Mouse (Mus musculus): ENCODE data around the gene Tgoln1. TPM values are rescaled to one million over a fixed set of nuclear protein-coding genes. Genes with fewer than 3 reads are reported as not detected.
A peak's percentile ranks its signal among the peaks of the same experiment; 100 is the strongest.

The Tgoln1 gene
- polyA plus RNA-seq, 1 experiment from 2014 or later: 120 TPM

GRCm38 (mm10) chr6:72567508-72567907 is 49.3 kb downstream of the Tgoln1 start:
- TF ChIP-seq CTCF (IDR thresholded peaks at IDR 0.05) (no peak), EP300 (IDR thresholded peaks at IDR 0.05) (no peak)
- H3K4me1 ChIP-seq (ENCODE audit: insufficient read depth, low read depth, low read length): no peaks in the 10 kb centered on the region
- H3K27me3 ChIP-seq (replicated peaks; ENCODE audit: insufficient read depth, low read length): no peaks in the 10 kb centered on the region
- H3K9ac ChIP-seq (replicated peaks; ENCODE audit: low read depth): no peak overlapping the region
- DNase-seq (ENCODE audit: low spot score) (no peak), ATAC-seq (no peak)
- H3K36me3 ChIP-seq (ENCODE audit: insufficient read depth, low read length): no peaks in the 10 kb centered on the region; the same call in 1 of the 2 replicates
- 64% methylated on average over 5 of the region's 5 CpGs for WGBS
- no peak overlapping the region for H3K4me2 ChIP-seq (replicated peaks; ENCODE audit: low read depth, low read length)
- H3K27ac ChIP-seq (ENCODE audit: low read length): no peak overlapping the region
- H3K9me3 ChIP-seq (ENCODE audit: low read length): no peaks in the 10 kb centered on the region
- H3K4me3 ChIP-seq (ENCODE audit: low read depth, low read length): no peak overlapping the region

- Histone ChIP-seq H3K4me2 (replicated peaks; ENCODE audit: low read depth, low read length) (0 out of 2 replicates have a peak overlapping the region, but pooled peaks have one; percentile 17), H3K9ac (replicated peaks; ENCODE audit: low read depth) (no peak overlapping the region), H3K9me3 (ENCODE audit: low read length) (no peaks in the 10 kb centered on the region), H3K4me3 (ENCODE audit: low read depth, low read length) (no peak overlapping the region), H3K27ac (ENCODE audit: low read length) (no peak overlapping the region), H3K36me3 (ENCODE audit: insufficient read depth, low read length) (no peaks in the 10 kb centered on the region; the same call in 1 of the 2 replicates), H3K4me1 (ENCODE audit: insufficient read depth, low read depth, low read length) (no peaks in the 10 kb centered on the region), H3K27me3 (replicated peaks; ENCODE audit: insufficient read depth, low read length) (no peaks in the 10 kb centered on the region)
- ATAC-seq (peak; percentile 80), DNase-seq (ENCODE audit: low spot score) (peak; percentile 91)
- WGBS: 3% methylated on average over 4 of the region's 4 CpGs
- no peak for TF ChIP-seq EP300 (IDR thresholded peaks at IDR 0.05)
- peak; percentile 95 for TF ChIP-seq CTCF (IDR thresholded peaks at IDR 0.05)
Measured at GRCm38 (mm10) chr6:72566044-72566443, 50.8 kb downstream of the Tgoln1 start.

- Histone ChIP-seq H3K4me1 (ENCODE audit: insufficient read depth, low read depth, low read length) (no peaks in the 10 kb centered on the region), H3K36me3 (ENCODE audit: insufficient read depth, low read length) (no peaks in the 10 kb centered on the region; the same call in 1 of the 2 replicates), H3K9me3 (ENCODE audit: low read length) (no peaks in the 10 kb centered on the region), H3K27ac (ENCODE audit: low read length) (no peak overlapping the region), H3K27me3 (replicated peaks; ENCODE audit: insufficient read depth, low read length) (no peaks in the 10 kb centered on the region), H3K9ac (replicated peaks; ENCODE audit: low read depth) (no peak overlapping the region), H3K4me2 (replicated peaks; ENCODE audit: low read depth, low read length) (no peak overlapping the region), H3K4me3 (ENCODE audit: low read depth, low read length) (no peak overlapping the region)
- 64% methylated on average over 7 of the region's 7 CpGs for WGBS
- DNase-seq (ENCODE audit: low spot score) (no peak), ATAC-seq (no peak)
- TF ChIP-seq CTCF (IDR thresholded peaks at IDR 0.05) (no peak), EP300 (IDR thresholded peaks at IDR 0.05) (no peak)
Measured at GRCm38 (mm10) chr6:72565506-72565905, 51.3 kb downstream of the Tgoln1 start.

- H3K4me3 ChIP-seq (ENCODE audit: low read depth, low read length): no peak overlapping the region
- H3K4me2 ChIP-seq (replicated peaks; ENCODE audit: low read depth, low read length): no peak overlapping the region
- H3K9ac ChIP-seq (replicated peaks; ENCODE audit: low read depth): no peak overlapping the region
- no peaks in the 10 kb centered on the region for H3K9me3 ChIP-seq (ENCODE audit: low read length)
- no peaks in the 10 kb centered on the region for H3K27me3 ChIP-seq (replicated peaks; ENCODE audit: insufficient read depth, low read length)
- DNase-seq (ENCODE audit: low spot score) (no peak), ATAC-seq (no peak)
- WGBS: 77% methylated on average over 5 of the region's 5 CpGs
- H3K36me3 ChIP-seq (ENCODE audit: insufficient read depth, low read length): no peaks in the 10 kb centered on the region
- H3K27ac ChIP-seq (ENCODE audit: low read length): no peak overlapping the region
- TF ChIP-seq CTCF (IDR thresholded peaks at IDR 0.05): no peak
- TF ChIP-seq EP300 (IDR thresholded peaks at IDR 0.05): no peak
- no peaks in the 10 kb centered on the region for H3K4me1 ChIP-seq (ENCODE audit: insufficient read depth, low read depth, low read length)
Measured at GRCm38 (mm10) chr6:72562894-72563293, 53.9 kb downstream of the Tgoln1 start.

- Histone ChIP-seq H3K36me3 (ENCODE audit: insufficient read depth, low read length) (no peaks in the 10 kb centered on the region), H3K4me1 (ENCODE audit: insufficient read depth, low read depth, low read length) (no peaks in the 10 kb centered on the region), H3K27ac (ENCODE audit: low read length) (no peak overlapping the region), H3K27me3 (replicated peaks; ENCODE audit: insufficient read depth, low read length) (no peaks in the 10 kb centered on the region), H3K4me3 (ENCODE audit: low read depth, low read length) (no peak overlapping the region), H3K9me3 (ENCODE audit: low read length) (no peaks in the 10 kb centered on the region), H3K4me2 (replicated peaks; ENCODE audit: low read depth, low read length) (no peak overlapping the region), H3K9ac (replicated peaks; ENCODE audit: low read depth) (no peak overlapping the region)
- WGBS: 49% methylated on average over 6 of the region's 6 CpGs
- ATAC-seq (no peak), DNase-seq (ENCODE audit: low spot score) (no peak)
- TF ChIP-seq EP300 (IDR thresholded peaks at IDR 0.05) (no peak), CTCF (IDR thresholded peaks at IDR 0.05) (no peak)
Measured at GRCm38 (mm10) chr6:72562486-72562885, 54.3 kb downstream of the Tgoln1 start.

GRCm38 (mm10) chr6:72560801-72561200 is 56.0 kb downstream of the Tgoln1 start:
- WGBS: 52% methylated on average over 8 of the region's 8 CpGs
- ATAC-seq: peak; percentile 69
- H3K4me1 ChIP-seq (ENCODE audit: insufficient read depth, low read depth, low read length): no peaks in the 10 kb centered on the region

More at GRCm38 (mm10) chr6:72560801-72561200, 56.0 kb downstream of the Tgoln1 start:
- H3K9me3 ChIP-seq (ENCODE audit: low read length): no peaks in the 10 kb centered on the region
- no peaks in the 10 kb centered on the region for H3K27me3 ChIP-seq (replicated peaks; ENCODE audit: insufficient read depth, low read length)
- H3K9ac ChIP-seq (replicated peaks; ENCODE audit: low read depth): no peak overlapping the region
- H3K4me3 ChIP-seq (ENCODE audit: low read depth, low read length): no peak overlapping the region
- DNase-seq (ENCODE audit: low spot score): peak; percentile 68
- H3K27ac ChIP-seq (ENCODE audit: low read length): peak overlapping the region; percentile 54; the same call in 1 of the 2 replicates
- no peak overlapping the region for H3K4me2 ChIP-seq (replicated peaks; ENCODE audit: low read depth, low read length)
- no peak for TF ChIP-seq EP300 (IDR thresholded peaks at IDR 0.05)
- TF ChIP-seq CTCF (IDR thresholded peaks at IDR 0.05): no peak
- H3K36me3 ChIP-seq (ENCODE audit: insufficient read depth, low read length): peaks cover 3% of the 10 kb centered on the region; the same call in 1 of the 2 replicates

Other genes with a start within 250 kb of the Tgoln1 start
- 80.5 and 83.3 TPM in 2 replicates for gene Vamp5, start 236.5 kb downstream of the Tgoln1 start, polyA plus RNA-seq (2015; fragmentation: Nextera tagmentation; extraction: Ambion mirVana)
- gene Vamp8, start 226.3 kb downstream of the Tgoln1 start, polyA plus RNA-seq (2015; fragmentation: Nextera tagmentation; extraction: Ambion mirVana): 608 and 656 TPM in 2 replicates
- gene Ggcx, start 202.7 kb downstream of the Tgoln1 start, polyA plus RNA-seq (2015; fragmentation: Nextera tagmentation; extraction: Ambion mirVana): 28.6 and 32.2 TPM in 2 replicates
- gene Mat2a, start 177.4 kb downstream of the Tgoln1 start, polyA plus RNA-seq (2015; fragmentation: Nextera tagmentation; extraction: Ambion mirVana): 165 and 171 TPM in 2 replicates
- not detected in 2 replicates for gene Sh2d6, start 95.3 kb downstream of the Tgoln1 start, polyA plus RNA-seq (2015; fragmentation: Nextera tagmentation; extraction: Ambion mirVana)
- gene Capg, start 72.6 kb downstream of the Tgoln1 start, polyA plus RNA-seq (2015; fragmentation: Nextera tagmentation; extraction: Ambion mirVana): 136 and 148 TPM in 2 replicates
- 15.9 and 19.7 TPM in 2 replicates for gene Elmod3, start 18.6 kb downstream of the Tgoln1 start, polyA plus RNA-seq (2015; fragmentation: Nextera tagmentation; extraction: Ambion mirVana)
- gene Retsat, start 18.5 kb downstream of the Tgoln1 start, polyA plus RNA-seq (2015; fragmentation: Nextera tagmentation; extraction: Ambion mirVana): 38.9 and 42.7 TPM in 2 replicates
- 17.5 and 18.6 TPM in 2 replicates for gene Tcf7l1, start 172.3 kb upstream of the Tgoln1 start, polyA plus RNA-seq (2015; fragmentation: Nextera tagmentation; extraction: Ambion mirVana)